Mouse (Mus musculus) lung, embryonic 14.5 days (tissue): ENCODE measurements around the gene Anp32b. TPM values are rescaled to one million over a fixed set of nuclear protein-coding genes. Genes with fewer than 3 reads are reported as not detected.
A peak's percentile ranks its signal among the peaks of the same experiment; 100 is the strongest.

Source experiments
- ATAC-seq: fragments of 200-750 bp; cut with Nextera tagmentation; 2 replicates; pipeline ENCODE4 v1.8.0; 2017; ENCODE audit warnings: mild to moderate bottlenecking, moderate TSS enrichment, moderate library complexity; ENCODE audit not compliant: insufficient read depth
- DNase-seq: peaks from one replicate; pipeline ENCODE4 v3.0.0-alpha.2; 2015
- H3K27ac ChIP-seq: fragments of 300-500 bp; sonication (generic); 2 replicates; pipeline ENCODE4 v1.5.1; 2014; ENCODE audit warnings: low read depth, mild to moderate bottlenecking, moderate library complexity
- H3K27me3 ChIP-seq: fragments of 300-500 bp; sonication (generic); 2 replicates; pipeline ENCODE4 v1.6.1; 2014; ENCODE audit warnings: low read length, control low read depth; ENCODE audit not compliant: insufficient read depth
- H3K36me3 ChIP-seq: fragments of 300-500 bp; sonication (generic); 2 replicates; pipeline ENCODE4 v1.6.1; 2014; ENCODE audit warnings: control low read depth; ENCODE audit not compliant: insufficient read depth
- H3K4me1 ChIP-seq: fragments of 300-500 bp; sonication (generic); 2 replicates; pipeline ENCODE4 v1.6.1; 2014; ENCODE audit warnings: antibody characterized with exemption, control low read depth; ENCODE audit not compliant: insufficient read depth
- H3K4me2 ChIP-seq: fragments of 300-500 bp; sonication (generic); 2 replicates; pipeline ENCODE4 v1.6.1; 2014; ENCODE audit warnings: mild to moderate bottlenecking
- H3K4me3 ChIP-seq: fragments of 300-500 bp; sonication (generic); 2 replicates; pipeline ENCODE4 v1.5.1; 2014; ENCODE audit warnings: low read depth, low read length
- H3K9ac ChIP-seq: fragments of 300-500 bp; sonication (generic); 2 replicates; pipeline ENCODE4 v1.6.1; 2014
- H3K9me3 ChIP-seq: fragments of 300-500 bp; sonication (generic); 2 replicates; pipeline ENCODE4 v1.6.1; 2016; ENCODE audit warnings: low read depth, low read length, control low read depth
- CTCF ChIP-seq: IDR thresholded peaks from 2 replicates; pipeline ENCODE4 v1.5.1; 2016; ENCODE audit warnings: antibody characterized with exemption, low read depth
- WGBS: fragments of 180-500 bp; shearing (Covaris S2); extraction: QIAGEN DNeasy Blood & Tissue Kit; methylation state at CpG from one replicate; pipeline ENCODE4 v1.1.7; 2014; 5-methylcytosine and 5-hydroxymethylcytosine counted together
- polyA plus RNA-seq: library from polyadenylated mRNA; unstranded; fragments of >200 nt; fragmentation: Nextera tagmentation; extraction: Ambion mirVana; gene quantifications from 2 replicates; pipeline ENCODE4 v1.2.1, GENCODE M21; 2014

Gene Anp32b
- polyA plus RNA-seq = 315 and 330 TPM in 2 replicates

DNA sequence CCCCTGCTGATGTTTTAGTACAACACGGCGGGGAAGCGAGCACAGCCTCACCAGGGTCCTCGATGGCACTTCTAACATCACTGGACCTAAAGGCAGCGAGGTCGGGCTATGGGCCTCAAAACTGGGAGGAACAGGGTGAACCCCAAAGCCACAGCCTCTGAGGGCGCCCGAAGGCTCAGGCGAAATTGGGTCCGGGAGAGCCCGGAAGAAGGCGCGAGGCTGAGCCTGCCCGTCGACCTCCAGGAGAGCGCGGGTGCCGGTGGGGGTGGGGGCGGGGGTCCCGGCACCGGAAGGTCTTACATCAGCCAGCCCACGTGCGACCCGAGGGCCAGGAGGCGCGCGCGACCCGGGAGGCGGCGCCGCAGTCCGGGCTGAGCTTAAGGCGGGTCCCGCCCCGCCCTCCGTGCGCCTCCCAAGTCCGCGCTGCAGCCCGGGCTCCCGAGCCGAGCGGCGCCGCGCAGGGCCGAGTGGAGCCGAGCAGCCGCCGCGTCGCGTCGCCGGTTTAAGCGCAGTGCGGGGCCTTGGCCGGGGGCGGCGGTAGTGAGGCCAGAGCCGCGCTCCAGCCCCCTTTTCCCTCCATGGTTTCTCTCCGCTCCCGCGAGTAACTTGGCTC is at the start of gene Anp32b:
Anp32b (plus strand) TSS at position 384 of the 613 bp plus-strand sequence.
- Histone ChIP-seq H3K27ac (peak within 1 kb of the TSS; percentile 100), H3K4me3 (peak within 1 kb of the TSS; percentile 90), H3K36me3 (0 out of 2 replicates have a peak, but pooled peaks cover 2% of the 10 kb centered on the region), H3K9me3 (no peaks in the 10 kb centered on the region), H3K9ac (peak within 1 kb of the TSS; percentile 100), H3K4me2 (peak within 1 kb of the TSS; percentile 82), H3K27me3 (no peaks in the 10 kb centered on the region), H3K4me1 (peaks cover 16% of the 10 kb centered on the region)
- peak; percentile 56 for TF ChIP-seq CTCF
- DNase-seq (peak; percentile 97), ATAC-seq (peak; percentile 96)
- WGBS = under 1% methylated on average over 59 of the region's 66 CpGs

DNA sequence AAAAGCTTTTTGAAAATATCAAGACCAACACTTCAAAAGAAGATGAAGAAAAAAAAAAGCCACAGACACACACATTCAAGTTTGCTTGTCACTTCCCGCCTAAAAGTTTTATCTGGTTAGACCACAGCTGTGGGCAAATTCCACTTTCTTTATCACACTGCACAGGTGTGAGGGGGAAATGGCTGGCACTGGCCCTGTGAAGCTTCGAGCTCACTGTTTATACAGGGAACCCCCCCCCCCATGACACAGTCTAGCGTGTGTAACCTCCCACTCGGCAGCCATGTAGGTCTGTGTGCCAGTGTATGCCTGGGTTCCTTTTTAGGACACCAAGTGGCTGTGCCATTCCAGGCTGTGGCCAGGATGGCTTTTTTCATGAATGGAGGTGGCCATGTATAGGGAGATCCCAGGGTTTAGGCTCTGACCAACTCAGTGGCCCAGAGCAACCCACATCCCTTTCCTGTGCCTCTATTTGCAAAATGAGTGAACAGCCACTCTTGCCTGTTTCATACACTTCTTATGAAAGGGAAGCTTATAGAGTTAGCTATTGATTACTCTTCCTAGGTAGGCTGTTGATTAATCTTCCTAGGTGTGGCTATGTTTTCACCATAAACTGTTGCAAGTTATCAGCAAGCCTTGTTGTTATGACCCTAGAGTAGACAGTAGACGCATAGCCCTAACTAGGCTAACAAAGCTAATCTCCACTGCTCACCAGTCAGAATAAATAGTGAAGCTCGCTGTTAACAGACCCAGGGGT is 46.5 kb upstream of the Anp32b start:
- Histone ChIP-seq H3K4me1 (no peaks in the 10 kb centered on the region), H3K9me3 (no peaks in the 10 kb centered on the region), H3K4me3 (peak overlapping the region; percentile 8; the same call in 1 of the 2 replicates), H3K27ac (no peak overlapping the region; the same call in 1 of the 2 replicates), H3K27me3 (no peaks in the 10 kb centered on the region), H3K36me3 (no peaks in the 10 kb centered on the region), H3K9ac (no peak overlapping the region), H3K4me2 (no peak overlapping the region)
- TF ChIP-seq CTCF = no peak
- WGBS = 52% methylated on average over 6 of the region's 6 CpGs
- DNase-seq (no peak), ATAC-seq (no peak)

DNA sequence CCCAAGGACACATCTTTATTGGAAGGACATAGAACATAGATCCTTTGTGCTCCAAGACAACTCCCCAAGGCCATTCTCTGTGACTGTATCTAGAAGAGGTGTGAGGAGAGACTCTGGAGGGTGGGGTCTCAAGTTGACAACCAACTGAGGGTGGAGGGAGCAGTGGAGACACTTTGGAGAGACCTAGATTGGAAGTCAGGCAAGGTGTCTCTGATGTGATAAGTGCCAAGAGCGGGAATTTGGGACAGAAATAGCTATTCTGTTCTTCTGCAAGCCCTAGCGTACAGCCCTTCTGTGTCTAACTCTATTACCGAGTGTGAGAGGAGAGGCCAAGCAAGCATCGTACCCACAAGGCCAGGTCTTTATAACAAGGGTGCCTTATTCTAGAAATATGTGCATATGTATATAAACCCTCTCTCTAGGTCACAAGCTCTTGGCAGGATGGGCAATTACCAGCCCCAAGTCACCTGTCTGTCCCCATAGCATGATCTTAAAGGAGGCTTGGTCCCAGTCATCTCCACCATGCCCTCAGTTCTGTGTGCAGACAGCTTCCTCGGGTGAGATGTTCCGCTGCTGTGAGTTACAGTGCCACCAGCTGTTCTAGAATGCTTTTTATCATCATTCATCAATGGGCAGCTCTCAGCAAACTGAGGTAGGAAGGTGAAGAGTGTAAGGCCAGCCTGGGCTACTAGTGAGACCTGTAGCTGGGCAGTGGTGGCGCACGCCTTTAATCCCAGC is 43.6 kb upstream of the Anp32b start:
- H3K36me3 ChIP-seq = no peaks in the 10 kb centered on the region
- H3K27ac ChIP-seq = peak overlapping the region; percentile 12; the same call in 1 of the 2 replicates
- H3K4me3 ChIP-seq = no peak overlapping the region
- ATAC-seq = no peak
- no peak for DNase-seq
- H3K9ac ChIP-seq = no peak overlapping the region
- H3K27me3 ChIP-seq = no peaks in the 10 kb centered on the region
- WGBS = 84% methylated on average over 8 of the region's 8 CpGs
- no peak overlapping the region for H3K4me2 ChIP-seq
- H3K9me3 ChIP-seq = no peaks in the 10 kb centered on the region
- no peaks in the 10 kb centered on the region for H3K4me1 ChIP-seq
- TF ChIP-seq CTCF = no peak

DNA sequence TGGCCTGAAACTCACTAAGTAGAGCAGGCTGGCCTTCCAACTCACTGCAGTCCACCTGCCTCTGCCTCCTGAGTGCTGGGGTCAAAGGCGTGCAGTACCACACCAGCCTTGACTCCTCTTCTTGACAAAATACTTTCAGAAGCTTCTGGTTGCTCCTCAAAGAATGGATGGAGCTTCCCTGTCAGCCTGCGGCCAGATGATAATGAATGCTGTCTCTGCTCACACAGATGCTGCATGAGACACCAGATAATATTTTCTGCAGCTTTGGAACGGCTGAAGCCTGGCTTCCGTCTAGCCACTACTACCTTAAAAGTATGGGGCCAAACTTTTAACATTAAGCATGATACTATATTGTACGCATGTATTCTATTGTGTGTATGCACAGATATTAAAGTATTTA is 40.0 kb upstream of the Anp32b start:
- no peak overlapping the region for H3K4me3 ChIP-seq
- no peak overlapping the region for H3K4me2 ChIP-seq
- no peaks in the 10 kb centered on the region for H3K36me3 ChIP-seq
- ATAC-seq (no peak; the same call in 1 of the 2 replicates), DNase-seq (no peak)
- WGBS = 86% methylated on average over 5 of the region's 5 CpGs
- TF ChIP-seq CTCF = no peak
- no peaks in the 10 kb centered on the region for H3K4me1 ChIP-seq
- H3K9me3 ChIP-seq = no peaks in the 10 kb centered on the region
- peak overlapping the region; percentile 36; the same call in 1 of the 2 replicates for H3K27ac ChIP-seq
- no peaks in the 10 kb centered on the region for H3K27me3 ChIP-seq
- no peak overlapping the region for H3K9ac ChIP-seq

DNA sequence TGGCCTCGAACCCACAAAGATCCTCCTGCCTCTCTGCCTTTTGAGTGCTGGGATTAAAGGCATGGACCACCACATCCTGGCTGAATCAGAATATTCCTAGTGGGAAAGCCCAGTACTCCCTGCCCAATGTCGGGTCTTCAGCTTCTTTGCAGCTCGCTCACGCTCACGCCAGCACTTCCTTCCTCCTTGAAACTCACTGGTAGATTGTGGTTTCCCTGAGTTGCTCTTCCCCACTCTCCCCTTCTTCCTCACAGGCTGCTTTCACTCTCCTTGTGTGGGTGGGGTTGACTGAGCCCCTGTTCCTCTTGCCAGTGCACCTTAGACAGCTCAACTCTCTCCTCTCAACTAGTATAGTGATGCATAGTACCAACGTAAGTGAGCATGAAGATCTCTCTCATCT is 39.2 kb upstream of the Anp32b start:
- H3K36me3 ChIP-seq = no peaks in the 10 kb centered on the region
- DNase-seq (no peak), ATAC-seq (no peak)
- H3K4me1 ChIP-seq = no peaks in the 10 kb centered on the region
- H3K4me3 ChIP-seq = no peak overlapping the region
- no peak overlapping the region for H3K4me2 ChIP-seq
- no peaks in the 10 kb centered on the region for H3K27me3 ChIP-seq
- TF ChIP-seq CTCF = no peak
- 70% methylated on average over 6 of the region's 6 CpGs for WGBS
- H3K9me3 ChIP-seq = no peaks in the 10 kb centered on the region
- no peak overlapping the region for H3K9ac ChIP-seq
- no peak overlapping the region for H3K27ac ChIP-seq

DNA sequence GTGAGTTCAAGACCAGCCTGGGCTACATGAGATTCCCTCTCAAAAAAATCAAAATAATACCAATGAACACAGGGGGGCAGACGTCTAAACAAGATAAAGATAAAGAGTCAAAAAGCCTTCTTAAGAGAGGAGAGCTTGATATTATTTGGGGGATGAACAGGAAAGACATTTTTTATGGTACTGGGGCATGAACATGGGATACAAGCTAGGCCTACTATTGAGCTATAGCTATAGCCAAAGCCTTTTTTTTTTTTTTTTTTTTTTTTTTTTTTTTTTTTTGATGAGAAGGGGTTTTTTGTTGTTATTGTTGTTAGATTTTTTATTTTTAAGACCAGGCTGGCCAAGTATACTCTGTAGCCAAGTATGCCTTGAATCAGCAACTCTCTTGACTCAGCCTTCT is 38.6 kb upstream of the Anp32b start:
- no peak for TF ChIP-seq CTCF
- H3K36me3 ChIP-seq = no peaks in the 10 kb centered on the region
- H3K9ac ChIP-seq = no peak overlapping the region
- DNase-seq = no peak
- 36% methylated on average over 1 of the region's 1 CpGs for WGBS
- no peak overlapping the region for H3K4me2 ChIP-seq
- no peak overlapping the region for H3K4me3 ChIP-seq
- no peak for ATAC-seq
- no peaks in the 10 kb centered on the region for H3K4me1 ChIP-seq
- H3K9me3 ChIP-seq = no peaks in the 10 kb centered on the region
- H3K27me3 ChIP-seq = no peaks in the 10 kb centered on the region
- no peak overlapping the region for H3K27ac ChIP-seq

DNA sequence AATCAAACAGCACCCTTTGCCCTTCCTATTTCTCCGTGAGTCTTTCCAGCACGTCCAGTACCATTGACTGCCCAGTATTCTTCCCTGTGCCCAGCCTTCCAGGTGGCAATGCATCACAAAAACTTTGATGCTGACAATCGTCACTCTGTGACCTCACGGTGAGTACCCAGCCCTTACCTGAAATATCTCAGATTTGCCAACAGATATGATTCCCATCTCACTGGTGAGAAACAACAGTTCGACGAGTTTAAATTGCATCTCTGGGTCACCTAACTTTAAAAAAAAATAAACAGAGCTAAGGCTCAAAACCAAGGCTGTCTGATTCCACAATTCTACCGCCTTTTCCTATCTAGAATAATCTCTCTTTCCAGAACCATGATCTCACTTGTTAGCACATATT is 37.3 kb upstream of the Anp32b start, which contains the start of gene Hemgn:
Hemgn (minus strand) TSS at position 101 of the 400 bp plus-strand sequence.
- H3K9ac ChIP-seq = no peak within 1 kb of the TSS
- no peaks in the 10 kb centered on the region for H3K9me3 ChIP-seq
- H3K4me1 ChIP-seq = no peaks in the 10 kb centered on the region
- TF ChIP-seq CTCF = no peak
- no peaks in the 10 kb centered on the region for H3K27me3 ChIP-seq
- no peak within 1 kb of the TSS for H3K4me2 ChIP-seq
- no peaks in the 10 kb centered on the region for H3K36me3 ChIP-seq
- WGBS = 62% methylated on average over 7 of the region's 7 CpGs
- H3K4me3 ChIP-seq = no peak within 1 kb of the TSS
- H3K27ac ChIP-seq = no peak within 1 kb of the TSS
- DNase-seq (no peak), ATAC-seq (no peak)
